Comparison of ENCODE assay signal across 18 mouse cellular contexts in genomic region chr2:43728831-43729230, GRCm38 (mm10). TPM values are rescaled to one million over a fixed set of nuclear protein-coding genes. Genes with fewer than 3 reads are reported as not detected.
DNase-seq lines count a peak whose midpoint lies in the region; ATAC-seq lines count a peak whose summit lies in the region.
"Had no signal": no experiment of that assay in that cellular context is flagged by ENCODE, and none has a peak within 500 bp of the region (broad histone marks: within the 10 kb centered on the region; RNA-seq: fewer than 3 reads in every experiment).

No protein-coding gene starts in this region.

- peak; percentile 78 for DNase-seq in heart, adult 11 months
- DNase-seq: adrenal gland, adult 2 months; adrenal gland, adult 8-10 months; adrenal gland, postnatal 10 days; adrenal gland, postnatal 14 days; adrenal gland, postnatal 25 days; adrenal gland, postnatal 36 days; cerebellum, adult 11 months; cerebellum, adult 11-12 months; cerebellum, adult 18-20 months; cerebellum, adult 2 months had no signal

- no peak overlapping the region for H3K27ac ChIP-seq in heart, embryonic 11.5 days (ENCODE audit: low read depth, low read length)

- no peak overlapping the region for H3K4me3 ChIP-seq in heart, embryonic 11.5 days (ENCODE audit: low read depth, low read length)

- H3K9ac ChIP-seq in heart, embryonic 11.5 days (ENCODE audit: low read depth, low read length): no peak overlapping the region

- H3K4me1 ChIP-seq in heart, embryonic 11.5 days (ENCODE audit: control insufficient read depth, insufficient read depth, low read length): no peaks in the 10 kb centered on the region

- H3K27me3 ChIP-seq in heart, embryonic 11.5 days (ENCODE audit: control insufficient read depth, insufficient read depth, low read length): no peaks in the 10 kb centered on the region
- H3K27me3 ChIP-seq: CH12.LX had no signal

- no peak overlapping the region for H3K4me2 ChIP-seq in heart, embryonic 11.5 days

- ATAC-seq in heart, embryonic 11.5 days (replicated peaks; ENCODE audit: insufficient number of reproducible peaks, low FRiP score, low TSS enrichment): no peak
- ATAC-seq: activated CD4-positive, CD25-positive, alpha-beta regulatory T cell, adult 4 months; CD4-positive, CD25-positive, alpha-beta regulatory T cell, adult 4 months; Patski had no signal

- 85% methylated on average over 3 of the region's 3 CpGs for WGBS in heart, embryonic 11.5 days (ENCODE audit: insufficient replicate concordance)

- no peaks in the 10 kb centered on the region for H3K36me3 ChIP-seq in heart, embryonic 11.5 days (ENCODE audit: control insufficient read depth, insufficient read depth, low read length)
- H3K36me3 ChIP-seq: G1E had no signal

- H3K9me3 ChIP-seq in heart, embryonic 11.5 days (replicated peaks; ENCODE audit: control insufficient read depth, low read length): no peaks in the 10 kb centered on the region
- H3K9me3 ChIP-seq: G1E had no signal

RNA-seq across cellular contexts. Expression of gene Arhgap15, which starts 19.8 kb away (rescaled TPM):
- polyA plus RNA-seq in heart, embryonic 11.5 days (2014; fragmentation: Nextera tagmentation; extraction: Ambion mirVana): 0.43 and 0.51 TPM in 2 replicates
- polyA plus RNA-seq: C2C12, Patski had no signal
